Mouse (Mus musculus) kidney, embryonic 15.5 days (tissue): ENCODE data around the gene Olfr1133. TPM values are rescaled to one million over a fixed set of nuclear protein-coding genes. Genes with fewer than 3 reads are reported as not detected.
"Not testable (repeated sequence)": the region's sequence is repeated elsewhere in the genome, so short reads cannot be mapped to it uniquely, and the experiment has no call there.

Experiments
- ATAC-seq: fragments of 200-750 bp; cut with Nextera tagmentation; replicated peaks from 2 replicates; pipeline ENCODE4 v1.8.0; 2017; ENCODE audit warnings: moderate TSS enrichment; ENCODE audit not compliant: low FRiP score
- H3K27ac ChIP-seq: fragments of 300-500 bp; sonication (generic); 2 replicates; pipeline ENCODE4 v1.5.1; 2015; ENCODE audit warnings: mild to moderate bottlenecking, inconsistent platforms
- H3K27me3 ChIP-seq: fragments of 300-500 bp; sonication (generic); 2 replicates; pipeline ENCODE4 v1.6.1; 2015; ENCODE audit warnings: inconsistent platforms
- H3K36me3 ChIP-seq: fragments of 300-500 bp; sonication (generic); 2 replicates; pipeline ENCODE4 v1.6.1; 2015; ENCODE audit warnings: inconsistent platforms
- H3K4me1 ChIP-seq: fragments of 300-500 bp; sonication (generic); 2 replicates; pipeline ENCODE4 v1.6.1; 2015; ENCODE audit warnings: inconsistent platforms
- H3K4me2 ChIP-seq: fragments of 300-500 bp; sonication (generic); 2 replicates; pipeline ENCODE4 v1.6.1; 2015; ENCODE audit warnings: moderate library complexity, mild to moderate bottlenecking, inconsistent platforms
- H3K4me3 ChIP-seq: fragments of 300-500 bp; sonication (generic); replicated peaks from 2 replicates; pipeline ENCODE4 v1.5.1; 2015; ENCODE audit warnings: mild to moderate bottlenecking, inconsistent platforms
- H3K9ac ChIP-seq: fragments of 300-500 bp; sonication (generic); 2 replicates; pipeline ENCODE4 v1.6.1; 2015; ENCODE audit warnings: mild to moderate bottlenecking, inconsistent platforms
- H3K9me3 ChIP-seq: fragments of 300-500 bp; sonication (generic); replicated peaks from 2 replicates; pipeline ENCODE4 v1.6.1; 2016; ENCODE audit warnings: inconsistent platforms
- WGBS: fragments of 180-500 bp; shearing (Covaris S2); methylation state at CpG from one replicate; pipeline ENCODE4 v1.1.7; 2015; ENCODE audit warnings: mixed read lengths; 5-methylcytosine and 5-hydroxymethylcytosine counted together
- polyA plus RNA-seq: library from polyadenylated mRNA; unstranded; fragments of >200 nt; fragmentation: Nextera tagmentation; extraction: Ambion mirVana; gene quantifications from 2 replicates; pipeline ENCODE4 v1.2.1, GENCODE M21; 2015

Olfr1133 gene
- not detected in 2 replicates for polyA plus RNA-seq

GRCm38 (mm10) chr2:87647274-87647673 is at the start of gene Olfr1133:
Olfr1133 (minus strand) TSS chr2:87647374.
- Histone ChIP-seq H3K27ac (no peak within 1 kb of the TSS), H3K9ac (no peak within 1 kb of the TSS), H3K9me3 (no peaks in the 10 kb centered on the region), H3K36me3 (no peaks in the 10 kb centered on the region), H3K4me3 (no peak within 1 kb of the TSS), H3K4me1 (no peaks in the 10 kb centered on the region), H3K27me3 (no peaks in the 10 kb centered on the region), H3K4me2 (no peak within 1 kb of the TSS)
- no peak for ATAC-seq

GRCm38 (mm10) chr2:87693847-87694246 is 46.7 kb upstream of the Olfr1133 start, which contains the start of gene Olfr1136:
Olfr1136 (minus strand) TSS chr2:87693947.
- Histone ChIP-seq H3K4me2 (no peak within 1 kb of the TSS), H3K9ac (no peak within 1 kb of the TSS), H3K36me3 (no peaks in the 10 kb centered on the region), H3K27ac (no peak within 1 kb of the TSS), H3K4me3 (no peak within 1 kb of the TSS), H3K9me3 (no peaks in the 10 kb centered on the region), H3K27me3 (no peaks in the 10 kb centered on the region), H3K4me1 (no peaks in the 10 kb centered on the region)
- ATAC-seq = no peak

GRCm38 (mm10) chr2:87673564-87673963 is 26.4 kb upstream of the Olfr1133 start, which contains the start of gene Olfr1135:
Olfr1135 (minus strand) TSS chr2:87673664.
- H3K27me3 ChIP-seq = no peaks in the 10 kb centered on the region
- no peak within 1 kb of the TSS for H3K27ac ChIP-seq
- no peak within 1 kb of the TSS for H3K4me2 ChIP-seq
- no peaks in the 10 kb centered on the region for H3K4me1 ChIP-seq
- no peak for ATAC-seq
- H3K4me3 ChIP-seq = no peak within 1 kb of the TSS
- H3K9me3 ChIP-seq = no peaks in the 10 kb centered on the region
- H3K9ac ChIP-seq = no peak within 1 kb of the TSS
- WGBS = 12% methylated on average over 1 of the region's 1 CpGs
- no peaks in the 10 kb centered on the region for H3K36me3 ChIP-seq

GRCm38 (mm10) chr2:87658360-87658759 is 11.2 kb upstream of the Olfr1133 start, which contains the start of gene Olfr1134:
Olfr1134 (minus strand) TSS chr2:87658460.
- Histone ChIP-seq H3K9me3 (no peaks in the 10 kb centered on the region), H3K4me3 (no peak within 1 kb of the TSS), H3K4me2 (no peak within 1 kb of the TSS), H3K4me1 (no peaks in the 10 kb centered on the region), H3K27me3 (no peaks in the 10 kb centered on the region), H3K9ac (no peak within 1 kb of the TSS), H3K36me3 (no peaks in the 10 kb centered on the region), H3K27ac (no peak within 1 kb of the TSS)
- 90% methylated on average over 2 of the region's 2 CpGs for WGBS
- no peak for ATAC-seq

- no peak overlapping the region for H3K4me2 ChIP-seq
- no peak overlapping the region for H3K27ac ChIP-seq
- H3K4me1 ChIP-seq = no peaks in the 10 kb centered on the region
- H3K36me3 ChIP-seq = no peaks in the 10 kb centered on the region
- ATAC-seq = no peak
- H3K9ac ChIP-seq = no peak overlapping the region
- no peaks in the 10 kb centered on the region for H3K9me3 ChIP-seq
- no peaks in the 10 kb centered on the region for H3K27me3 ChIP-seq
- no peak overlapping the region for H3K4me3 ChIP-seq
These were observed 4.7 kb downstream of the Olfr1133 start for GRCm38 (mm10) chr2:87642441-87642840.

- H3K9me3 ChIP-seq = no peaks in the 10 kb centered on the region
These were observed 9.7 kb downstream of the Olfr1133 start, which contains the start of gene Olfr1132 for GRCm38 (mm10) chr2:87637435-87637834. Olfr1132 (minus strand) TSS chr2:87637535.

GRCm38 (mm10) chr2:87626804-87627203 is 20.4 kb downstream of the Olfr1133 start, which contains the start of gene Olfr1131:
Olfr1131 (plus strand) TSS chr2:87627104.
- Histone ChIP-seq H3K36me3 (no peaks in the 10 kb centered on the region), H3K9ac (no peak within 1 kb of the TSS), H3K4me3 (no peak within 1 kb of the TSS), H3K27ac (no peak within 1 kb of the TSS), H3K27me3 (no peaks in the 10 kb centered on the region), H3K4me1 (no peaks in the 10 kb centered on the region), H3K9me3 (no peaks in the 10 kb centered on the region), H3K4me2 (no peak within 1 kb of the TSS)
- WGBS = 72% methylated on average over 3 of the region's 3 CpGs
- no peak for ATAC-seq

More at GRCm38 (mm10) chr2:87637435-87637834, 9.7 kb downstream of the Olfr1133 start, which contains the start of gene Olfr1132:
- no peaks in the 10 kb centered on the region for H3K27me3 ChIP-seq
- no peaks in the 10 kb centered on the region for H3K36me3 ChIP-seq
- no peaks in the 10 kb centered on the region for H3K4me1 ChIP-seq
- no peak within 1 kb of the TSS for H3K4me3 ChIP-seq
- H3K27ac ChIP-seq = no peak within 1 kb of the TSS
- ATAC-seq = no peak
- no peak within 1 kb of the TSS for H3K4me2 ChIP-seq
- no peak within 1 kb of the TSS for H3K9ac ChIP-seq

GRCm38 (mm10) chr2:87605912-87606311 is 41.3 kb downstream of the Olfr1133 start, which contains the start of gene Olfr1130:
Olfr1130 (plus strand) TSS chr2:87606212.
- not testable (repeated sequence) for H3K27me3 ChIP-seq, H3K4me3 ChIP-seq, H3K9me3 ChIP-seq, H3K4me2 ChIP-seq, H3K9ac ChIP-seq, ATAC-seq, H3K4me1 ChIP-seq, H3K27ac ChIP-seq, H3K36me3 ChIP-seq

Other genes starting within 250 kb of the Olfr1133 start
- not detected in 2 replicates for gene Olfr1123, start 230.7 kb downstream of the Olfr1133 start, polyA plus RNA-seq
- gene Olfr1124, start 217.1 kb downstream of the Olfr1133 start, polyA plus RNA-seq = 0.06 and 0.08 TPM in 2 replicates
- not detected in 2 replicates for gene Olfr1126, start 193.4 kb downstream of the Olfr1133 start, polyA plus RNA-seq
- not detected in 2 replicates for gene Pramel7, start 150.3 kb downstream of the Olfr1133 start, polyA plus RNA-seq
- not detected in 2 replicates for gene Pramel6, start 140.8 kb downstream of the Olfr1133 start, polyA plus RNA-seq
- gene Olfr153, start 115.6 kb downstream of the Olfr1133 start, polyA plus RNA-seq = not detected in 2 replicates
- gene Olfr1128, start 101.8 kb downstream of the Olfr1133 start, polyA plus RNA-seq = not detected in 2 replicates
- gene Olfr1129, start 73.5 kb downstream of the Olfr1133 start, polyA plus RNA-seq = not detected in 2 replicates
- gene Olfr1130, start 41.2 kb downstream of the Olfr1133 start, polyA plus RNA-seq = not detected in 2 replicates
- not detected in 2 replicates for gene Olfr1131, start 20.3 kb downstream of the Olfr1133 start, polyA plus RNA-seq
- gene Olfr1132, start 9.8 kb downstream of the Olfr1133 start, polyA plus RNA-seq = not detected in 2 replicates
- not detected in 2 replicates for gene Olfr1134, start 11.1 kb upstream of the Olfr1133 start, polyA plus RNA-seq
- gene Olfr1135, start 26.3 kb upstream of the Olfr1133 start, polyA plus RNA-seq = not detected in 2 replicates
- not detected in 2 replicates for gene Olfr1136, start 46.6 kb upstream of the Olfr1133 start, polyA plus RNA-seq
- not detected in 2 replicates for gene Olfr1137, start 65.8 kb upstream of the Olfr1133 start, polyA plus RNA-seq
- not detected in 2 replicates for gene Olfr1138, start 92.6 kb upstream of the Olfr1133 start, polyA plus RNA-seq
- gene Olfr1140, start 96.4 kb upstream of the Olfr1133 start, polyA plus RNA-seq = not detected in 2 replicates
- not detected in 2 replicates for gene Olfr1141, start 106.6 kb upstream of the Olfr1133 start, polyA plus RNA-seq
- not detected in 2 replicates for gene Olfr152, start 132.1 kb upstream of the Olfr1133 start, polyA plus RNA-seq
- not detected in 2 replicates for gene Olfr1143, start 153.2 kb upstream of the Olfr1133 start, polyA plus RNA-seq
- gene Olfr1145, start 162.4 kb upstream of the Olfr1133 start, polyA plus RNA-seq = not detected in 2 replicates
- not detected in 2 replicates for gene Olfr1148, start 183.2 kb upstream of the Olfr1133 start, polyA plus RNA-seq
- not detected in 2 replicates for gene Olfr1150-ps1, start 196.6 kb upstream of the Olfr1133 start, polyA plus RNA-seq
- gene Olfr1151, start 208.5 kb upstream of the Olfr1133 start, polyA plus RNA-seq = not detected in 2 replicates
- gene Olfr1152, start 219.1 kb upstream of the Olfr1133 start, polyA plus RNA-seq = not detected in 2 replicates
- not detected in 2 replicates for gene Olfr1153, start 247.6 kb upstream of the Olfr1133 start, polyA plus RNA-seq